Mouse (Mus musculus): ENCODE results near the gene Acsbg1.
A peak's percentile ranks its signal among the peaks of the same experiment; 100 is the strongest.
"Not testable (repeated sequence)": the region's sequence is repeated elsewhere in the genome, so short reads cannot be mapped to it uniquely, and the experiment has no call there.

Gene Acsbg1

DNA sequence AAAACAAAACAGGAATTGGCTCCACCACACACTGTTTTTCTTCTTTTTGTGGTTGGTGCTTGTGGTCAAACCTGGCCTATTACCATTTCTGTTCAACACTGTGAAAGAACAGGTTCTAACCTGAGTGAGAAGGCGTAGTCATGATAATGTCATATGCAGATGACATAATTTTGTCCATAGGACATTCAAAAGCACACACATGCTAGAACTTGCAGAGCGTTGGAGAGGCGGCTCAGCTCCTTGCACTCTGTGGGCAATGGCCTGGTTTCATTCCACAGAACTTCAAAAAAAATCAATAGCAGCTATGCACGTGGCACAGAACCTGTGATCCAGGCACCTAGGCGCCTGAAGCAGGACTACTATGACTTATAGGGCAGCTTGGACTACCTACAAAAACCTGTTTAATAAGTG, 48.9 kb downstream of the Acsbg1 start:
- no peak for DNase-seq (ENCODE audit: low read depth, low spot score)

DNA sequence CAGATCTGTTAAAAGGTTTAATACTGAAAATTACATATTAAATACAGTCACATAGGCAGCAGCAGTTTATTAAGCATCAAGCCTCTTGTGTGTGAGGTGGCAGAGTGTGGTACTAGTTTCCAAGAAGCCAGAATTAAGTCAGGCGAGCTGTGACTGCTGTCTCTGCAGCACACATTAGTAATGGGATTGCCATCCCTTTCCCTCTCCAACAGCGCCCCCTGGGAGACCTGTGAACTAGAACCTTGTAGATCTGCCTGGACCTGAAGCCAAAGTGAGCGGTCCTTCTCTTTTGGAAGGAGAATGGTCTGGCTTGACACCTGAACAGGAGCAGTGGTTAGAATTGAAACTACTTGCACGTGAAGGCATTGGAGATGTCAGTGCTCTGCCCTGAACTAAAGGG, 56.8 kb downstream of the Acsbg1 start:
- peak; percentile 46 for DNase-seq (ENCODE audit: low read depth, low spot score)

- no peak for DNase-seq (ENCODE audit: low read depth, low spot score)
Measured at GRCm38 (mm10) chr9:54604131-54604654, 57.5 kb downstream of the Acsbg1 start.

DNA sequence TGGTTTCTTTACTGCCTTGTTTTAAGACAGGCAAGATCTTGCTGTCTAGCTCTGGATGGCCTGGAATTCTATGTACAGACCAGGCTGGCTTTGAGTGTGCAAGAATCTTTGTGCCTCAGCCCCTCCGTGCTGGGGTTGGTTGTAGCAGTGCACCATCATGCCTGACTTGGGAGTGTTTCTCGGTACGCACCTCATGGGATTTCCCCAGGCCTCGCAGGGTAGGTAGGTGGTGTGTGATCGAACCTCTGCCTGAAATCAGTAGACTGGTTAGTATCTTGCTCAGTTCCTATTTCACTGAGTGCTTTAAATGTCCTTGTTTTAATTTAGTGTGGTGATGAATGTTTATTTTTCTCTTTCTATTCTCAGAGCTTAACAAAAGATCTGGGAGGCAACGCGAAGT, 58.8 kb downstream of the Acsbg1 start:
- no peak for DNase-seq (ENCODE audit: low read depth, low spot score)

- no peak for DNase-seq (ENCODE audit: low read depth, low spot score)
Measured at GRCm38 (mm10) chr9:54602386-54602785, 59.3 kb downstream of the Acsbg1 start.

GRCm38 (mm10) chr9:54596752-54597465, 64.8 kb downstream of the Acsbg1 start:
- peak; percentile 81 for DNase-seq (ENCODE audit: low read depth, low spot score)

- DNase-seq (ENCODE audit: low read depth, low spot score): peak; percentile 53
Measured at GRCm38 (mm10) chr9:54593652-54594051, 68.0 kb downstream of the Acsbg1 start.

DNA sequence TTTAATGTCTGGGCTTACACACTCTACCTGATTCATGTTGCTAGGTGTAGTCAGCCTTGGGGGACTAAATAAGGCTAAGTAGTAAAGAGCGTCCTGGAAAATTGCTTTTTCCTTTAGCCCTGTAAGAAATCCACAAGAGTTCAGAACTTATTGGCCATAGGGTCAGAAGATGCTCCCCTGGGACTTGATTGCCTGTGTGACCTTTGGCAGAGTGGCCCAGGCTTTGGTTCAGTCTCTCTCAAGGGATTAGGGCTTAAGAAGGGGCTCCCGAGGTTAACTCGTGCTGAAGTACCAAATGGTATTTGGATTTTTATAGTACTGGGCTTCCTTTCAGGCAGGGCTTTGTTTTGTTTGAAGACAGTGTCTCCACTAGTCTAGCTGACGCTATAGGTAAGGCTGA, 73.8 kb downstream of the Acsbg1 start:
- DNase-seq (ENCODE audit: low read depth, low spot score): peak; percentile 36

GRCm38 (mm10) chr9:54586199-54587061, 75.2 kb downstream of the Acsbg1 start, which contains the start of gene Idh3a:
Gene Idh3a, plus strand, starts transcription at chr9:54586334.
- peak; percentile 96 for DNase-seq (ENCODE audit: low read depth, low spot score)

- no peak for DNase-seq (ENCODE audit: low read depth, low spot score)
Measured at GRCm38 (mm10) chr9:54585839-54586198, 75.9 kb downstream of the Acsbg1 start.

GRCm38 (mm10) chr9:54584127-54584526, 77.5 kb downstream of the Acsbg1 start:
- DNase-seq (ENCODE audit: low read depth, low spot score): not testable (repeated sequence)

DNA sequence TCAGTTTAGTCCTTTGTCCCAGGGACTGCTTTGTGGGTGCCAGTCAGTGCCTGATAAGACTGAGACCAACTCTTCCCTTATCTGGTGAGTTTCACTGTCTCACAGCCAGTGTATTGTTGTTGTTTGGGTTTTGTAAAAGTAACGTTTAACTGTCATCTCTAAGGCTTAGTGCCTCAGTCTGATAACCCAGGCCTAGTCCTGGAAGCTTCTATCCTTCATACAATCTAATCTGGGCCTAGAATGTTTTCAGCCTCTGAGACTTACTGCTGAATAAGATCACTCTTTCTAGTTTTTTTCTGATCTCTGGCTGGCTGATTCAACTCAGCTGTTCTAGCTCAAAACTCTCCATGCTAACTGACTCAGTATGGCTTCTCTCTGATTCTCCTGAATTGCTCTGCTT, 78.0 kb downstream of the Acsbg1 start:
- no peak for DNase-seq (ENCODE audit: low read depth, low spot score)

GRCm38 (mm10) chr9:54571130-54571839, 90.4 kb downstream of the Acsbg1 start:
- no peak for DNase-seq (ENCODE audit: low read depth, low spot score)

GRCm38 (mm10) chr9:54568732-54569131, 92.9 kb downstream of the Acsbg1 start:
- no peak for DNase-seq (ENCODE audit: low read depth, low spot score)

GRCm38 (mm10) chr9:54566958-54567357, 94.7 kb downstream of the Acsbg1 start:
- no peak for DNase-seq (ENCODE audit: low read depth, low spot score)

GRCm38 (mm10) chr9:54560831-54561601, 100.7 kb downstream of the Acsbg1 start:
- DNase-seq (ENCODE audit: low read depth, low spot score): peak; percentile 76

GRCm38 (mm10) chr9:54559771-54560471, 101.7 kb downstream of the Acsbg1 start, which contains the start of gene Cib2:
Gene Cib2, minus strand, starts transcription at chr9:54560218.
- DNase-seq (ENCODE audit: low read depth, low spot score): peak; percentile 89

DNA sequence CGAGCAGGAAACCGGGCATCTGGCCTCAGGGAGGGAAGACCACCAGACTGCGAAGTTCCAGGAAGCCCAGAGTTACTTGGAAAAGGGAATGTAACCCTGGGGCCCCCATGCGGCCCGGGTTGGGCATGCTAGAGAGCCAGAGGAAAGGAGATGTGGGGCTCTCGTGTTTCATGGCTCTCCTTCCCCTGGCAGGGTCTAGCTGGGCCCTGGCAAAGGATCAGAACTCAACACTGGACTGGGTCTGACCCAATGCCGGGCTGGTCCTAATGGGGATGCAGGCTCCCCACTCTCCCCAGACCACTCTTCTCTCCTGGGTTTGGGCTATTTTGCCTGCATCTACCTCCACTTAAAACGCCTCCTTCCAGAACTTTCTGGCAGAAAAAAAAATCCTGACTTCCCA, 102.9 kb downstream of the Acsbg1 start:
- peak; percentile 55 for DNase-seq (ENCODE audit: low read depth, low spot score)

- no peak for DNase-seq (ENCODE audit: low read depth, low spot score)
Measured at GRCm38 (mm10) chr9:54555044-54555443, 106.6 kb downstream of the Acsbg1 start.

Measured in skeletal muscle tissue, adult 2 months (tissue).